Mouse (Mus musculus) C2C12 (cell line): ENCODE data around the gene Slc41a1.

ENCODE experiments used
- CTCF ChIP-seq: IDR thresholded peaks from one replicate; pipeline ENCODE4 v1.5.1; 2011; ENCODE audit not compliant: control insufficient read depth, insufficient read depth, insufficient read length
- MYOD1 ChIP-seq: IDR thresholded peaks from one replicate; pipeline ENCODE4 v1.6.1; 2011; ENCODE audit warnings: low read depth; ENCODE audit not compliant: control insufficient read depth, insufficient read length

DNA sequence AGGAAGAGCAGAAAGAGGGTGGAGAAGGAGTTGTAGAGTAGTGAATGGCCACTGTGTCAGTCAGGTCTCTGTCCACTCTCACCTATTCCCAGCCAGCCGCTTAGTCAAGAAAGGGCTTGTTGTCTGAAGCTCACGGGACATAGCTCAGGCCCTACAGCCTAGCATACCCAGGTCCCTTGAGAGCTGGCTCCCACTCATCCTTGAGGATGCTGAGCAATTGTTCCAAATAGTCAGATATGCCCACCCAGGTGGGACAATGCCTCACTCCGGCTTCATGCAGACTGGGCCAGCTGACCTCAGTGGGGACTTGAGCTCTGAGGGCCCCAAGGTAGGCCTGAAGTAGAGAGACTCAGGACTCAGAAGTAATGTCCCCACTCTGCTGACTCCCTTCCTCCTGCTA, 23.1 kb upstream of the Slc41a1 start:
- no peak for TF ChIP-seq CTCF
- TF ChIP-seq MYOD1, result no peak
